ENCODE assay signal across 7 mouse cellular contexts in the genomic region with DNA sequence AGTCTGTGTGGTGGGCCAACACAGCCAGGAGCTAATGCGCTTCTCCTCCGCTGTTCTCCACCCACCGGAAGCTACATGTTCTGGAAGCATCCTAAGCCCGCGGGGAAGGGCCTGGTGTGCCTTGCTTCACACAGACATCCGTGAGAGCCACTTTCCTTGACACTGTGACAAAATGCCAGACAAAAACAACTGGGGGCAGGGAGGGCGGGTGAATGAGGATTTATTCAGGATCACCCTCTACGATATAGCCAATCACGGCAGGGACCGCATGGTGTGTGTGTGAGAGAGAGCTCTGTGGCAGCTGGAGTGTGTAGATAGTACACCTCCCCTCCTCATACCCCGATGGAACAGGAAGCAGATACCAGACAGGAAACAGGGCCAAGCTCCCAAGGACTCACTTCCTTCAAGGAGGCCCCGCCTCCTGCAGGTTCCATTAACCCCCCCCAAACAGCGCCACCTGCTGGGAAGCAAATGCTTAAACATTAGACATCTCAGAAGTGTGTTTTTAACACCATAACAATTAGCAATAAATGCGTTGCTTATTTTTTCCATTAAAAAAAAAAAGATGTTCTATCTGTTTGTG. TPM values are rescaled to one million over a fixed set of nuclear protein-coding genes. Genes with fewer than 3 reads are reported as not detected.
DNase-seq lines count a peak whose midpoint lies in the region; ATAC-seq and TF ChIP-seq lines count a peak whose summit lies in the region.

No protein-coding gene starts in this region.

- peak; percentile 4; the same call in 1 of the 2 replicates for TF ChIP-seq RAD21 in MEL (IDR thresholded peaks at IDR 0.05; ENCODE audit: low read depth, low read length)

- TF ChIP-seq EP300 in MEL (IDR thresholded peaks at IDR 0.05; ENCODE audit: low read depth in 1 of 2, low read length in 2 of 2), result 0 out of 4 replicates have a peak, but pooled peaks of 1 of the 2 experiments have one; percentile 40

- peak; percentile 70 for DNase-seq in MEL (ENCODE audit: low read depth, low spot score)
- DNase-seq in lung, postnatal 14 days, result peak; percentile 58
- peak; percentile 82 for DNase-seq in thymus, postnatal 4 days
- DNase-seq in Muller cell, postnatal 12 days (ENCODE audit: inconsistent ontology term), result no peak
- DNase-seq in left cerebral cortex, postnatal 25 days (ENCODE audit: low spot score in 2 of 2), result no peak

- no peaks in the 10 kb centered on the region for H3K9me3 ChIP-seq in MEL (replicated peaks; ENCODE audit: insufficient read depth, low read length)

- intact Hi-C loops in left cerebral cortex, postnatal 25 days (cut with DNase I), result no loop called here

- peak; percentile 98 for ATAC-seq in hematopoietic stem cell, adult 5-6 weeks (replicated peaks in 1 of 2; ENCODE audit: insufficient read depth in 1 of 2, low FRiP score in 2 of 2, low TSS enrichment in 1 of 2, low read depth in 1 of 2, poor library complexity in 2 of 2, severe bottlenecking in 2 of 2)

- no peak overlapping the region for H3K4me3 ChIP-seq in MEL (ENCODE audit: control insufficient read depth in 1 of 2, insufficient read depth in 1 of 2, low read depth in 2 of 2, low read length in 2 of 2)
- H3K4me3 ChIP-seq in bone marrow macrophage, adult 2 months (ENCODE audit: insufficient read depth, low read length), result no peak overlapping the region

- H3K79me2 ChIP-seq in MEL (ENCODE audit: control insufficient read depth, insufficient read depth, low read length, poor library complexity), result no peaks in the 10 kb centered on the region

- H3K4me1 ChIP-seq in MEL (ENCODE audit: control insufficient read depth in 1 of 2, insufficient read depth in 2 of 2, low read length in 2 of 2), result peaks cover 5 to 13% of the 10 kb centered on the region in 2 experiments
- peaks cover 8% of the 10 kb centered on the region; the same call in 1 of the 2 replicates for H3K4me1 ChIP-seq in bone marrow macrophage, adult 2 months (ENCODE audit: control insufficient read depth, insufficient read depth, low read length)

- no peaks in the 10 kb centered on the region; a peak in 1 of 4 replicates for H3K27me3 ChIP-seq in MEL (ENCODE audit: control insufficient read depth in 1 of 2, insufficient read depth in 2 of 2, low read length in 2 of 2)

- no peak for TF ChIP-seq POLR2A in MEL (IDR thresholded peaks at IDR 0.05; ENCODE audit: control insufficient read depth in 1 of 2, insufficient read depth in 1 of 2, low read depth in 1 of 2, low read length in 2 of 2, poor library complexity in 1 of 2)
- no peak for TF ChIP-seq POLR2A in bone marrow macrophage, adult 2 months (IDR thresholded peaks at IDR 0.05; ENCODE audit: borderline replicate concordance, low read depth, low read length)

- peak; percentile 33 to 54 (median 50); a peak in 4 of 6 replicates for TF ChIP-seq CTCF in MEL (IDR thresholded peaks at IDR 0.05 in 2 of 3, conservative IDR thresholded peaks at IDR 0.05 in 1 of 3; ENCODE audit: control insufficient read depth in 1 of 3, insufficient read depth in 1 of 3, low read depth in 2 of 3, low read length in 3 of 3, poor library complexity in 1 of 3, severe bottlenecking in 1 of 3)
- TF ChIP-seq CTCF in bone marrow macrophage, adult 2 months (IDR thresholded peaks at IDR 0.05; ENCODE audit: low read depth, low read length), result peak; percentile 44; the same call in 1 of the 2 replicates

- H3K9ac ChIP-seq in MEL (ENCODE audit: control insufficient read depth, low read depth, low read length, poor library complexity, severe bottlenecking), result no peak overlapping the region

- no peak overlapping the region for H3K27ac ChIP-seq in MEL (ENCODE audit: control insufficient read depth, low read depth, low read length)
- H3K27ac ChIP-seq in bone marrow macrophage, adult 2 months (ENCODE audit: insufficient read depth, low read depth, low read length), result no peak overlapping the region

- H3K36me3 ChIP-seq in MEL (ENCODE audit: control insufficient read depth in 1 of 2, insufficient read depth in 2 of 2, low read length in 2 of 2), result peaks cover 0 to 10% of the 10 kb centered on the region in 2 experiments; a peak in 2 of 4 replicates

TF ChIP-seq in MEL, 35 proteins besides CTCF, POLR2A, EP300 and RAD21:
- TF ChIP-seq MAX (IDR thresholded peaks at IDR 0.05; ENCODE audit: low read length) (no peak), SMC3 (IDR thresholded peaks at IDR 0.05; ENCODE audit: low read depth, low read length) (peak; percentile 51), ZNF384 (IDR thresholded peaks at IDR 0.05; ENCODE audit: low read depth, low read length) (no peak), KAT2A (conservative IDR thresholded peaks at IDR 0.05; ENCODE audit: low read depth, low read length) (no peak), MYB (IDR thresholded peaks at IDR 0.05; ENCODE audit: low read depth, low read length) (no peak), TAL1 (IDR thresholded peaks at IDR 0.05; ENCODE audit: low read length) (peak; percentile 58), MAZ (IDR thresholded peaks at IDR 0.05; ENCODE audit: low read depth, low read length) (no peak), USF1 (IDR thresholded peaks at IDR 0.05; ENCODE audit: low read depth, low read length) (no peak), SIN3A (IDR thresholded peaks at IDR 0.05; ENCODE audit: low read length) (no peak), ZKSCAN1 (IDR thresholded peaks at IDR 0.05; ENCODE audit: low read depth, low read length) (no peak), BHLHE40 (IDR thresholded peaks at IDR 0.05; ENCODE audit: borderline replicate concordance, low read depth, low read length) (no peak), CHD2 (IDR thresholded peaks at IDR 0.05; ENCODE audit: low read length) (no peak)

RNA-seq across cellular contexts. Expression of a gene that starts 14.0 kb away (rescaled TPM):
- total RNA-seq in MEL (2012; rRNA removed), result 269 and 302 TPM in 2 replicates
- 100 to 1,000 TPM; 377 to 701 TPM for polyA plus RNA-seq in MEL (2012; ENCODE audit: insufficient read depth in 1 of 2, insufficient read length in 2 of 2, low read depth in 1 of 2, low replicate concordance in 2 of 2, missing spikeins in 1 of 2)
- polyA plus RNA-seq in bone marrow macrophage, adult 2 months (2012; ENCODE audit: insufficient read depth, insufficient read length, missing spikeins), result 234 and 237 TPM in 2 replicates
- 543 and 564 TPM in 2 replicates for total RNA-seq in hematopoietic stem cell, adult 5-6 weeks (2017)
- 100 to 1,000 TPM; 590 to 599 TPM for total RNA-seq in left cerebral cortex, postnatal 25 days (2021)

Comparison
In these comparisons a context has a peak if more than half of its experiments do, and no peak if none do; other contexts are left out.
1. DNase-seq: peak in MEL (single experiment), lung, postnatal 14 days (single experiment) and thymus, postnatal 4 days (single experiment); none in Muller cell, postnatal 12 days (single experiment) and left cerebral cortex, postnatal 25 days (0 of 2).